Mouse (Mus musculus): ENCODE data around the gene Twf2. TPM values are rescaled to one million over a fixed set of nuclear protein-coding genes. Genes with fewer than 3 reads are reported as not detected.

The Twf2 gene
- total RNA-seq, 2 experiments from 2014 or later: 112 to 132 TPM

DNA sequence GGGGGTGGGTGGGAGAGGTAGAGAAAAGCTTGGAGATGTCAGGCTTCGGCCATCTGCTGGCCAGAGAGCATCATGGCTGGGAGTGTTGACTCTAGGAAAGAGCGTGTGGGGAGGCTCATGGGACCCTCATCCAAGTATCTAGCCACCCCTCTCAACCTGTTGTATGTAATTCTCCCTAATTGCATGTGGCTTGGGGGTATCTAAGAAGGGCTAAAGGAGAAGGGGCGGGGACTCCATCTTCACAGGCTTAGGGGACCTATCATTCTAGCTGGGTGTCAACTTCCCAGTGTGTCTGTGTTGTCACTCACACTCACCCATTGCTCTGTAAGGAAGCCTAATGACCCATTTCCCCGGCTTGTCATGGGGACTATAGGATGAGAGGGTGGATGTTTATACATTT, 28.9 kb downstream of the Twf2 start:
- intact Hi-C loops (cut with DNase I): loop anchor here (5.0 kb wide), 1 partner anchor 45 kb away; no protein-coding TSS in a partner anchor
- no peak for DNase-seq

DNA sequence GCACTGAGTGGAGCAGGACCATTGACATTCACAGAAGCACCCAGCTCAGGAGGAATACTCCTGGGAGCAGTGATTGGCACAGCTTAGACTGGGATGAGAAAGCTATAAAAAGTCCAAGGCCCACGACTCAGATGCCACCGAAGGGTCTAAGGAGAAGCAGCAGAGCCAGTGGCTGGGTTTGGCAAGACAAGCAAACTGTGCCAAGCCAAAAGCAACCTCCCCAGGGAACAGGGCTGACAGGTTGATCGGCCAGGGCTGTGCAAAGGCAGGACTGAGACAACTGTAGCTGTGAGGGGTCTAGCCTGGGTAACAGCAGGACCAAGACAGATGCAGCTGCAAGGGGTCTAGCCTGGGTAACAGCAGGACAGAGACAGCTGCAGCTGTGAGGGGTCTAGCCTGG, 30.0 kb downstream of the Twf2 start:
- no peak for DNase-seq
- intact Hi-C loops (cut with DNase I): loop anchor here (5.0 kb wide), 1 partner anchor 44 kb away; no protein-coding TSS in a partner anchor

DNA sequence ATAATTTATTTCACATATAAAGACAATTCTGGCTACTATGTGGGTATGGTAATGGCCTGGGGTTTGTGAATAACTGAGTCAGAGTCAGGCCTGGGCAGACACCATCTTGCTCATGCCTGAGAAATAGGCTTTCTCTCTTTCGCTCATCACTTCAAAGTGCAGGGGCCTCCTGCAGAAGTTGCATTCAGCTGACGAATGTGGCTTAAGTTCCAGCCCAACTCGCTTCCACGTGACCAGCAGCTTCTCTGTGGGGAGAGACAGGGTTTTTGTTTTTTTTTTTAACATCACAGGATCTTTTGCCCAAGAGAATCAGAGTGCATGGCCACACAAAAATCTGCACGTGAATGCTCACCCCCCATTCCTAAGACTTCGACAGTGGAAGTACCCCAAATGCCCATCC, 31.0 kb downstream of the Twf2 start:
- intact Hi-C loops (cut with DNase I): loop anchor here (5.0 kb wide), 1 partner anchor 43 kb away; no protein-coding TSS in a partner anchor
- DNase-seq: no peak

DNA sequence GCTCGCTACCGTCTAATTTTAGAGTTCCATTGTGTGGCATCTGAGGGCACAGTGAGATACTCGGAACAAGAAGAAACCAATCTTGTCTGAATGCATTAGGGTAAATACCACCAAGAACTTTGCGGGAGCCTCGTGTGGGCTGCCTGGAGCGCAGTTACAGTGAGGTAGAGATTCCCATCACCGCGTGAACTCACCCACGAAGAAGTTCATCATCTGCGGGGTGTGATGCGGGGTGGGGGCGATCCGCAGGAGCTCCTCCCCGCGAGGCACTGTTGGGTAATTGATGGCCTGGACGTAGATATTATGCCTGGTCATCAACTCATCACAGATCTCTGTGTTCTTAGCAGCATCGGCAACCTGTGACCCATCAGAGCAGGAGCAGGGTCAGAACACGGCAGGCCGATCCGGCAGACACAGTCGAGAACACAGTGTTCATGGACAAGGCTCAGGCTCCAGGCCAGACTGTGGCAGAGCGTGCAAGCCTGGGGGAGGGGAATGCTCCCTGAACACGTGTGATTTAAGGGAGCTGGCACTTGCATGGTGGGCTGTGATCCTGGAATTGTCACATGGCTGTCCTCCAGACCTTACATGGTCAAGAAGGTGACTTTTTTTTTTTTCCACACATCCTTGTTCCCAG, 32.4 kb downstream of the Twf2 start:
- peak; percentile 63 to 64 for DNase-seq
- intact Hi-C loops (cut with DNase I): no loop called here

DNA sequence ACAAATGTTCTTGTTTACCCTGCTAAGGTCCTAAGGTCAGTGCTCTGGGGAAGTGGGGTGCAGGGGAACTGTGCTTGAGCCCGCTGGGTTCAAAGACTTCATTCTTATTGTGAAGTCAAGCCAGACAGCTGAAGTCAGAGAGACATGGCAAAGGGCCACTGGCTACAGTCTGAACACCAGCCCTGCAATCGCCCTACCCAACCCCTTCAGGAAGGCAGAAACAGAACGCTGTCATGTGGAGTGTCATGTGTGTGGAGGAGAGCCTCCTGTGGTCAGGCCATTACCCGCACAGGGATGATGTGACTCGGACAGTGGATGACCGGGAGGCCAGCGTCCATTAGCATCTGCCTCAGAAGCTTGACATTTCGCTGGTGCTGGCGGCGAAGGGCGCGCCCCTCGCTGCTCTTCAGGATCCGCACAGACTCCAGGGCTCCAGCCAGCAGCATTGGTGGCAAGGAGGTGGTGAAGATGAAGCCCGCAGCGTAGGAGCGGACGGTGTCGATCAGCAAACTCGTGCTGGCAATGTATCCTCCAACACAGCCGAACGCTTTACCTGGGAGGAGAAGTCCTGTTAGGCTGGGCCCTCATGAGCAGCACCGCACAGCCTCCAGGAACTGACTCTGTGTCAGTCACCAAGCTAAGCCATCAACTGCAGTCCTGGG, 33.4 kb downstream of the Twf2 start:
- no peak for DNase-seq
- intact Hi-C loops (cut with DNase I): no loop called here

DNA sequence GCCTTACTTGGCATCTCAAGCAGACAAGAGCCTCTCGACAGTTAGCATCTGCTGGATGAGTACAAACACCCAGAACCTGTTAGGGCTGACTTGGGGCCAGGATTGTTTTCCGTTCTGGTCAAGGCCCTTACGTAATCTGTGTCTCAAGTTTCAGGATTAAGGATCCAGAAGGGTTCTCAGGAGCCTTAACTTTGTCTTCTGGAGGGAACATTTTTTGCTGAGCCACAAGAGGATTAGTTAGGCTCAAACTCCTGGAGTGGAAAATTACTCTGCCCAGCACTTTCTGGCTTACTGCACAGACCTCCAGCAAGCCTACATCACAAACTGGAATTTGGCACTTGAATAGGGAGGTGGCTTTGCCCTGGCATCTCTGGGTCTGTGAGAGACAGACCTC, 33.9 kb downstream of the Twf2 start:
- intact Hi-C loops (cut with DNase I): no loop called here

DNA sequence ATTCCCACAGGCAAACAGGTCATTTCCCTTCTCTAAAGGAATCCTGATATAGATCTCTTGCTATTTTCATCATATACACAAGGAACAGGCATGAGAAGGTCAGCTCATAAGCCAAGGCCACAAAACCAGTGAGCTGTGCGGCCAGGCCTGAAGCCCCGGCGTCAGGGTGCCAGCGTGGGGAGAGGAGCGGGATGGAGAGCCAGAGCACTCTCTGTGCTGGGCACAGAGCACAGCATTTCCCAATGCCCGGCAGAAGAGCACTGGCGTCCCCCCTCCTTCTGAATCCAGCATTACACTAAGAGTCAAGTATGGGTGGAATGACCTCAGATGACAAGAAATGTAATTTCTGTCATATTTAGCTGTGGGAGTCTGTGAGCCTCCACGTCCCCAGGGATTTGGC, 34.5 kb downstream of the Twf2 start:
- no peak for DNase-seq
- intact Hi-C loops (cut with DNase I): no loop called here

More for the DNA sequence above, 33.9 kb downstream of the Twf2 start:
- no peak for DNase-seq

DNA sequence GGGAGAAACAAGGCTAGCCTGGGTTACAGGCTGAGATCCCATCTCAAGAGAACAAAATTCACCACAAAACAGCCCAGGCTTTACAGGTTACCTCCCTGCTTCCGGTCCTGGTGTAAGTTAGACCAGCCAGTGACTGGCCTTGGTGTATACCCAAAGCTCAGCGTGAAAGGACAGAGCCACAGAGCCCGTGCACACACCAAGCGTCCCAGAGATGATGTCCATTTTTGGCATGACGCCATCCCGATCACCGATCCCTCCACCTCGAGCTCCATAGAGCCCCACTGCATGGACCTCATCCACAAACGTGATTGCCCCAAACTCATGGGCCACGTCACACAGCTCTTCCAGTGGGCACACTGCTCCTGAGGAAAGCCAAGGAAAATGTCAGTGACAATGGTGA, 35.0 kb downstream of the Twf2 start:
- intact Hi-C loops (cut with DNase I): no loop called here
- no peak for DNase-seq

DNA sequence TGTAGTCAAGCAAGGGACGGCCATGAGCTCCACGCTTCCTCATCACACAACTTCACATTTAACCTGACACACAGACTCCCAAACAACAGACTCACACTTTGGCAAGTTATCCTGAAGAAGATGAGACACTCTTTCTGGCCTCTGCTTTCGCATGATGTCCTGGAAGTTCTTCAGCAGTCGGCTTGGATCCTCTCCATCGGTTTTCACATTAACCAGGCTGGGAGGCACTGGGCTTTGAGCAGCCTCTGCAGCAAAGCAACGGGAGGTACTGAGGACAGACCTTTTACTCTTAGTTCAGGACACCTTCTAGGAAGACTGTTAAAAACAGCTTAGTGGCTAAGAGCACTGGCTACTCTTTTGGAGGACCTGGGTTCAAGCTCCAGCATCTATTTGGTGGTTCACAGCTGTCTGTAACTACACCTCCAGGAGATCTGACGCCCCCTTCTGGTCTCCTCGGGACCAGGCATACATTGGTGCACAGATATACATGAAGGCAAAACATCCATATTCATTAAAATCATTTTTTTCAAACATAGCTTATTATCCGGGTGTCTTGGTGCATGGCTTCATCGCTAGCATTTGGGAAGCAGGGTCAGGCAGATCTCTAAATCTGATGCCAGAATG, 38.7 kb downstream of the Twf2 start:
- intact Hi-C loops (cut with DNase I): no loop called here
- DNase-seq: no peak

DNA sequence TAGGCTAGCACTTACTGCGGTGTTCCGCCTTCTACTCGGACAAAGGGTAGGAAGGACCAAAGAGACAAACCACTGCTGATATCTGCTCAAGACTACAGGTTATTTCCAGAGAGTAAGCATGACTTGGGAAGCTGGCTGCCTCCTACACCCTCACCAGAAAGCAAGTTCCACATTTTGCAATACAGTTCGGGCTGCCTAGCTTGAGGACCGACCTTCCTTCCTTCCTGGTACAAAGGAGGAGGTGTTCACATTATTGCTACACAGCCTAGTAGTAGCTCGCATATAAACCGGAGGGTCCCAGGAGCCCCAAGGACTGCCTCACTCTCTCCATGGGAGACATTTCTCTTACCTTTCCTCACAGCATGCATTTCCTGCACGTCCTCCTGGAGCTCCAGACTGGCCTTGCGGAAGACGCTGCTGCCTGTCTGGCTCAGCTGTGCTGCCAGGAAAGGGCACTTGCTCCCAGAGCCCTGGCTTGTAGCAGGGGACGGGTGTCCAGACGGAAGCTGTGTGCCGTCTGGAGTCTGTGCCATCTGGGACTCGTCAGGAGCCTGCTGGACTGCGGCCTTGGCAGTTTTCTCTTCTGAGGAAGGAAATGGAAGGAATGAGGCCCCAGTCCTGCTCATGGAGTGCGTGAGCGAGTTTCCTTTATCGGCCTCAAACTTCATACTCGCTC, 40.0 kb downstream of the Twf2 start:
- intact Hi-C loops (cut with DNase I): no loop called here
- peak in 1 of 2 experiments; percentile 58 for DNase-seq

DNA sequence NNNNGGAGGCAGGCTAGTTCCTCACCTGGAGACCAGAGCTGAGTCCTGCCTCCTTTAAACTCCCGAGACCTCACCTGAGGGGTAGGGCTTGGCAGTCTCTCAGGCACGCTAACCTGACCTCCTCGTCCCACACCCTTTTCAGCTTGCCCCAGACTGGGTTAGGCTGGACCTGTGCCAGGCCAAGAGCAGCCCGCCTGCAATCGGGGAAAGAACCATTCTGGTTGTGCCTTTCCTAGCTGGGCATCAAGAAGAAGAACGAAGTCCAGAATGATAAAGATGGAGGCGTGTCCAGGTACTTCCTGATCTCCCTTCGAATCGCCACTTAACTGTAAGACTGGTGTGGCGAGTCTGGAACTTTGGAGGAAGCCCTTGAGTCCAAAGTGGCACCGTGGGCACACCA, 46.6 kb downstream of the Twf2 start:
- intact Hi-C loops (cut with DNase I): loop anchor here (2.0 kb wide), 1 partner anchor 31 kb away; the partner anchor contains the start of gene Poc1a
- no peak for DNase-seq

DNA sequence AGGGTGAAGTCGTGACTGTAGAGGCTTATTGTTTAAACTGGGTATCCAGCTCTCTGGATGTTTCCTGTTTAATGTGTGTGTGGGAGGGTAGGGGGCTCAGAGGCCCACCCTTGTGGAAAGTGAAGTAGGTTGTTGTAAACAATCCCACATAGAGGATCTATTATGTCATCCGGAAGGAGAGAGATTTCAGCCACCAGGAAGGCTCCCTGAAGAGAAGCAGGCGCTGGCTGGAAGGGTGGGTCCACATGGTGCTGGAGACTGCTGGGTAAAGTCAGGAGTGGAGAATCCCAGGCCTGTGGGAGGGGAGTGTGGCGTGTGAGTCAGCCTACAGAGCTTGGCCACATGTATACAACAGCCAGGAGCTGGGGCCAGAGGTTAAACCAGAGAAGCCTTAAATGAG, 47.3 kb downstream of the Twf2 start:
- peak in 1 of 2 experiments; percentile 53 for DNase-seq
- intact Hi-C loops (cut with DNase I): no loop called here

DNA sequence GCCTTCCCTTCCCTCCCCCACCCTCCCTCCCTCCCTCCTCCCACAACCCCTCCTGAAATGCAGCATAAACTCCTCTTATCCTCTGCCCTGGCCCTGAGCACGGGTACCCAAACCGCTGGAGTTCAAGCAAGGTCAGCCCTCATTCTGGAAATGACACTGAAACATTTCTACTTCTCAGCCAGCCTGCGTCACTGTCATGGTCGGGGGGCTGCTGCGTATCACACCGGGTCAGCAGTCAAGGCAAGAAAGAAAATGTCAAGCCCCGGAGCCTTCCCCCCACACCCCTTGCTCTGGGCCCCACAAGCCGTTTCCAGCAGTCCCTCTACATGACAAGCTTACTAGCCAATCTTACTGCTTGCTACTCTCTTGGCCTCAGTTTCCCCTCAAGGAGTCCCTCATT, 48.2 kb downstream of the Twf2 start:
- intact Hi-C loops (cut with DNase I): no loop called here
- no peak for DNase-seq

DNA sequence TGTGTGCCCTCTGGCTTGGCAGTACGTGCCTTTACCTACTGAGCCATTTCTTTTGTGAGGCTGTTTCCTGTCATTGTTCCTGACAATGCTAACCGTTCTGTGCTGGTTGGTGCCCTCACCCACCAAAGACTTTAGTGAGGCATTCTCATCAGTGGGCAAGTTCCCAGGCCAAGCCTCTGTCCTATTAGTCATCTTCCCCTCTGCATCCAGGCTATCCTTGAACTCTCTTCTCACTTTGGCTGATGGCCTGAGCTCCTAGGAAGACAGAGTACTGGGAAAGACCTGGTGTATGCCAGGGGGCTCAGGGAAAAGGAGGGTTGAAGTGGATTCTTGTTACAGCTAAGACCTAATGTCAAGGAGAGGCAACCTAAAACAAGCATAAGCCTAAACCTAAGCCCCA, 51.1 kb downstream of the Twf2 start:
- intact Hi-C loops (cut with DNase I): no loop called here
- DNase-seq: no peak

DNA sequence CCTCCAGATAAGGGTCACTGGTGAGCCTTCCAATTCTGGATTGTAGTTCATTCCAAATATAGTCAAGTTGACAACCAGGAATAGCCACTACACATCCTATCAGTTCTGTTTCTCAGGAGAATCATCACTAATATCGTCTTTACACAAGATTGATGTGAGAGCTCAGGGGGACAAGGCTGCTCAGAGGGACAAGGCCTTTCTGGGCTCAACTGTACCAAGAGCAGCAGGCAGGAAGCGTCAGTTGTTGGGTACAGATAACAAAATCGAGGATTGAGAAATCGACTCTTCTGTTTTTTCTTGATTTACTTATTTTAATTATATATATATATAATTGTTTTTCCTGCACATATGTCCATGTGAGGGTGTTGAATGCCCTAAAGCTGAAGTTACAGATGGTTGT, 55.5 kb downstream of the Twf2 start:
- intact Hi-C loops (cut with DNase I): no loop called here
- DNase-seq: no peak

DNA sequence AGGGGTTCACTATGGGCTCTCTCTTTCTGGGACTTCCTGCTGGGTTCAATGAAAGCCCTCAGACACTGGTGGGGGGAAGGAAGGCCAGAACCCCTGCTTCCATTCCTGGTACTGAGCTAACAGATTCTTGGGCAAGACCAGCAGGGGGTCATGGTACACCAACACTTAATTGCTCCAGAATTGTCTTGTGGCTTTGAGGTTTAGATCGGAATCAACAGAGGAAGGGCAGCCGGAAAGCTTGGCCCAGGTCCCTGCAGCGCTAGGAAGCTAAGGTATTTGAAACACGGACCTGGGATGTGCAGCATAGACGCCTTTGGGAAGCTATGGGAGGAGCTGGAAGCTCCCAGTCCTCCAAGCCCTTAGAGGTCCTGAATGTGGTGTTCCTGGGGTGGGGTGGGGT, 56.1 kb downstream of the Twf2 start:
- no peak for DNase-seq
- intact Hi-C loops (cut with DNase I): no loop called here

DNA sequence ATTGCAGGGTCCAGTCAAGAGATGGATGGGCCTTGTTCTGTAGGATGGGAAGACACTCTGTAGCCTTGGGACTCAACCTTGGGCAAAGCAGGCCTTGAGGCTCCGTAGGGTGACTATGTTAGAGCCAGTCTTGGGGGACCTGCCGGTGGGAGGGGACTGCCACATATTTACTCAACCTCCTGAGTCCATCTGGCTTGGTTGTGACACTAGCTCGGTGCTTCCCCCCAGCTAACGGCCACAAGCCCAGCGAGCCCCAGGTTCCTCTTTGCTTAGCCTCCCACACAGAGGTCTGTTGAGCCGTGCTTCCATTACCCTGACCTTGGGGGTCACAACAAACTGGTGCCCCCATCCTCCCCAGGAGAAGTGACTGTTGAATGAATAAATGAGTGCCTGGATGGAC, 58.1 kb downstream of the Twf2 start:
- DNase-seq: no peak
- intact Hi-C loops (cut with DNase I): no loop called here

DNA sequence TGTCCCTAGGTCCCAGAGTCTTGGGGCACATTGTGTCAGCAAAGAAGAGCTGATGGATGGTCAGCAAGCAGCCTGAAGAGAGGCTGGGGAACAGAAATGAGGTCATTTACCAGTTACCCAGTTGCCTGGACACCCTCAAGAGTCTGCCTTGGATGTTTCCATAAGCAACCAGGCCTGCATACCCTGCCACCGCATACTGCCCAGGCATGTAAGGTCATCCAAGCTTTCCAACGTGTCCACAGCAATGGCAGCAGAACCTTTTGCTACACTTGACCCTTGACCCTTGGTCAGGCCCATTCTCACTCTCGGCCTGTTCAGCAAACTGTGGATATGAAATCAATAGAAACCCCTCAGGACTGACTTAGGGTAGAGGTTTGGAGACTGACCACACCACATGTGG, 58.6 kb downstream of the Twf2 start:
- intact Hi-C loops (cut with DNase I): no loop called here
- no peak for DNase-seq

DNA sequence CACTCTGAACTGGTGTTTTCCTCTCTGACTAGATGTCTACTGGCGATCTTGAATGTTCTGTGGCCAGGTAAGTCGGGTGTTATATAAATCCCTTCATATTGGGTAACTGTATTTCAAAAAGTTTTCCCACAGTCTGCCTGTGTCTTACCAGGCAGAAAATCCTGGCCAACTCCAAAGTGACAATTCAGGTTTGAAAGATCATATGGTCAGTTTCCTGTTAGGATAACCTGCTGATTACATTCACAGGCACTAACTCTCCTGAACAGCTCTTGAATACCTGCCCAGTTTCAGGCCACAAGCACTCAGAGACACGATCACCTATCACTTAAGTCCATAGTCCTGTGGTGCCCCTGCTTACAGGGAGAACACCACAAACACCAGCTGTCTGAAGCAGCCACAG, 59.2 kb downstream of the Twf2 start:
- intact Hi-C loops (cut with DNase I): no loop called here
- no peak for DNase-seq

DNA sequence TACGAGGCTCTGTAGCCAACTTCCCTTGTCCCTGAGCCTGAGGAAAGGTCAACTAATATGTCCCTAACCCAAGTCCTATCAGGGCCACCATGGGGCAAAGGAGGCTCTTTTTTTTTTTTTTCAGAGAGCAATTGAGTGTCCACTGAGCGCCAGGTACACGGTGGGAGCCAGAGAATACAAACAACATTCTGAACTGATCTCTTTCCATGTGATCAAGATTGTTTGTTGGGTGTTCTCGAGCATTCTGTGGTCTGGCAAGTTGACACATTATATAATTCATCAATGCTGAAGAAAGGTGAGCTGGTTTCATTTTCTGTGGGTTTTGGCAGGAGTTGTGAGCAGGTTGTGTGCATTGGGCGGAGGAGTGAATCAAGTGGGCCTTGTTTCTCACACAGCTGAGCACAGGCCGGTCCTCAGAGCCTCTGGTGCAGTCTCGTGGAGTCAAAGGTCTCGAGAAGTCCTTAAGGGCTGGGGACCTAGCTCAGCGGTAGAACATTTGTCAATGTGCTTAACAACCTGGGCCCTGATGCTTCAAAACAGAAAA, 60.5 kb downstream of the Twf2 start:
- no peak for DNase-seq
- intact Hi-C loops (cut with DNase I): no loop called here

Data from heart, postnatal 10 days (tissue).